Mouse (Mus musculus) thymus, adult 2 months (tissue): ENCODE data around the gene Serinc4. TPM values are rescaled to one million over a fixed set of nuclear protein-coding genes. Genes with fewer than 3 reads are reported as not detected.

Experiments used
- DNase-seq: peaks from one replicate; pipeline ENCODE4 v3.0.0; 2021
- H3K27ac ChIP-seq: fragments of 200-500 bp; 2 replicates; pipeline ENCODE4 v1.5.1; 2012; ENCODE audit warnings: low read length, control low read depth; ENCODE audit not compliant: control insufficient read depth, insufficient read depth
- H3K27me3 ChIP-seq: fragments of 200-500 bp; 2 replicates; pipeline ENCODE4 v1.6.1; 2012; ENCODE audit warnings: mild to moderate bottlenecking, low read length, moderate library complexity, mixed read lengths; ENCODE audit not compliant: control insufficient read depth, insufficient read depth
- H3K36me3 ChIP-seq: fragments of 200-500 bp; 2 replicates; pipeline ENCODE4 v1.6.1; 2012; ENCODE audit warnings: mild to moderate bottlenecking, low read length, moderate library complexity; ENCODE audit not compliant: control insufficient read depth, insufficient read depth
- H3K4me1 ChIP-seq: fragments of 200-500 bp; replicated peaks from 2 replicates; pipeline ENCODE4 v1.6.1; 2012; ENCODE audit warnings: low read length; ENCODE audit not compliant: control insufficient read depth, insufficient read depth
- H3K4me3 ChIP-seq: fragments of 200-500 bp; 2 replicates; pipeline ENCODE4 v1.5.1; 2012; ENCODE audit warnings: mild to moderate bottlenecking, low read length, control low read depth, moderate library complexity; ENCODE audit not compliant: control insufficient read depth, insufficient read depth
- CTCF ChIP-seq: fragments of 200-500 bp; IDR thresholded peaks from 2 replicates; pipeline ENCODE4 v1.5.1; 2012; ENCODE audit warnings: mild to moderate bottlenecking, control low read depth, low read length, moderate library complexity, borderline replicate concordance; ENCODE audit not compliant: control insufficient read depth, poor library complexity, insufficient read depth; ENCODE audit errors: extremely low read depth
- POLR2A ChIP-seq: fragments of 200-500 bp; IDR thresholded peaks from 2 replicates; pipeline ENCODE4 v1.6.1; 2012; ENCODE audit warnings: mild to moderate bottlenecking, low read length, control low read depth, moderate library complexity; ENCODE audit not compliant: control insufficient read depth, poor library complexity, insufficient read depth; ENCODE audit errors: extremely low read depth
- WGBS: fragments of 180-500 bp; shearing (Covaris S2); methylation state at CpG from one replicate; pipeline ENCODE4 v1.1.7; 2018; 5-methylcytosine and 5-hydroxymethylcytosine counted together
- polyA plus RNA-seq: library from polyadenylated mRNA; depleted of rRNA; stranded (reverse); fragments of >200 nt; gene quantifications from 2 replicates; pipeline ENCODE4 v1.2.3, GENCODE M21; 2012

Gene Serinc4
- polyA plus RNA-seq, 1 experiment, result 0.70 TPM

GRCm38 (mm10) chr2:121425890-121426289 lies 30.7 kb downstream of the Serinc4 start:
- no peak for DNase-seq
- Histone ChIP-seq H3K27ac (no peak overlapping the region), H3K4me3 (no peak overlapping the region), H3K4me1 (no peaks in the 10 kb centered on the region), H3K27me3 (no peaks in the 10 kb centered on the region), H3K36me3 (peaks cover 73% of the 10 kb centered on the region)
- WGBS, result 83% methylated on average over 2 of the region's 2 CpGs
- TF ChIP-seq CTCF (no peak), POLR2A (no peak)

- DNase-seq, result no peak
- 83% methylated on average over 2 of the region's 2 CpGs for WGBS
Observed at GRCm38 (mm10) chr2:121423166-121423565, 33.4 kb downstream of the Serinc4 start.

GRCm38 (mm10) chr2:121418476-121418875 lies 38.1 kb downstream of the Serinc4 start:
- Histone ChIP-seq H3K4me1 (0 out of 2 replicates have a peak, but pooled peaks cover 3% of the 10 kb centered on the region), H3K27ac (no peak overlapping the region), H3K4me3 (no peak overlapping the region), H3K36me3 (peaks cover 30% of the 10 kb centered on the region), H3K27me3 (no peaks in the 10 kb centered on the region)
- TF ChIP-seq POLR2A (no peak), CTCF (no peak)
- DNase-seq, result no peak
- WGBS, result 87% methylated on average over 3 of the region's 3 CpGs

More at GRCm38 (mm10) chr2:121423166-121423565, 33.4 kb downstream of the Serinc4 start:
- no peaks in the 10 kb centered on the region for H3K4me1 ChIP-seq
- H3K36me3 ChIP-seq, result peaks cover 62% of the 10 kb centered on the region
- H3K4me3 ChIP-seq, result no peak overlapping the region
- no peaks in the 10 kb centered on the region for H3K27me3 ChIP-seq
- no peak for TF ChIP-seq POLR2A
- TF ChIP-seq CTCF, result no peak
- no peak overlapping the region for H3K27ac ChIP-seq

GRCm38 (mm10) chr2:121416356-121416755 lies 40.2 kb downstream of the Serinc4 start:
- no peak overlapping the region for H3K4me3 ChIP-seq
- H3K27ac ChIP-seq, result no peak overlapping the region
- no peak for DNase-seq
- H3K4me1 ChIP-seq, result peaks cover 7% of the 10 kb centered on the region
- 91% methylated on average over 6 of the region's 6 CpGs for WGBS
- no peak for TF ChIP-seq POLR2A
- no peak for TF ChIP-seq CTCF
- peaks cover 12% of the 10 kb centered on the region; the same call in 1 of the 2 replicates for H3K36me3 ChIP-seq
- H3K27me3 ChIP-seq, result no peaks in the 10 kb centered on the region

- 89% methylated on average over 3 of the region's 3 CpGs for WGBS
- peaks cover 7% of the 10 kb centered on the region for H3K4me1 ChIP-seq
Observed at GRCm38 (mm10) chr2:121415591-121415990, 41.0 kb downstream of the Serinc4 start.

GRCm38 (mm10) chr2:121415103-121415502 lies 41.5 kb downstream of the Serinc4 start:
- DNase-seq, result no peak
- Histone ChIP-seq H3K36me3 (peaks cover 9% of the 10 kb centered on the region; the same call in 1 of the 2 replicates), H3K27me3 (no peaks in the 10 kb centered on the region), H3K4me1 (peaks cover 7% of the 10 kb centered on the region), H3K27ac (no peak overlapping the region), H3K4me3 (no peak overlapping the region)
- WGBS, result 34% methylated on average over 3 of the region's 3 CpGs
- TF ChIP-seq CTCF (no peak), POLR2A (no peak)

More at GRCm38 (mm10) chr2:121415591-121415990, 41.0 kb downstream of the Serinc4 start:
- no peak overlapping the region for H3K27ac ChIP-seq
- H3K36me3 ChIP-seq, result peaks cover 11% of the 10 kb centered on the region; the same call in 1 of the 2 replicates
- DNase-seq, result no peak
- H3K4me3 ChIP-seq, result no peak overlapping the region
- TF ChIP-seq CTCF, result no peak
- TF ChIP-seq POLR2A, result no peak
- no peaks in the 10 kb centered on the region for H3K27me3 ChIP-seq
